Mouse (Mus musculus): ENCODE measurements around the gene Dnajb3. TPM values are rescaled to one million over a fixed set of nuclear protein-coding genes. Genes with fewer than 3 reads are reported as not detected.
A peak's percentile ranks its signal among the peaks of the same experiment; 100 is the strongest.
"Not testable (repeated sequence)": the region's sequence is repeated elsewhere in the genome, so short reads cannot be mapped to it uniquely, and the experiment has no call there.

The Dnajb3 gene
- total RNA-seq, 2 experiments from 2014 or later: 5.4 to 20.9 TPM

GRCm38 (mm10) chr1:88233421-88234247, 28.1 kb upstream of the Dnajb3 start:
- ATAC-seq (replicated peaks; ENCODE audit: low FRiP score, poor library complexity, severe bottlenecking): no peak

GRCm38 (mm10) chr1:88232664-88233380, 27.2 kb upstream of the Dnajb3 start:
- ATAC-seq (replicated peaks; ENCODE audit: low FRiP score, poor library complexity, severe bottlenecking): no peak

GRCm38 (mm10) chr1:88231803-88232499, 26.4 kb upstream of the Dnajb3 start:
- ATAC-seq (replicated peaks; ENCODE audit: low FRiP score, poor library complexity, severe bottlenecking): no peak

- ATAC-seq (replicated peaks; ENCODE audit: low FRiP score, poor library complexity, severe bottlenecking): no peak
Observed at GRCm38 (mm10) chr1:88230981-88231802, 25.6 kb upstream of the Dnajb3 start.

GRCm38 (mm10) chr1:88230421-88230820, 24.8 kb upstream of the Dnajb3 start:
- ATAC-seq (replicated peaks; ENCODE audit: low FRiP score, poor library complexity, severe bottlenecking): no peak

- ATAC-seq (replicated peaks; ENCODE audit: low FRiP score, poor library complexity, severe bottlenecking): no peak
Observed at GRCm38 (mm10) chr1:88229986-88230385, 24.4 kb upstream of the Dnajb3 start.

- no peak for ATAC-seq (replicated peaks; ENCODE audit: low FRiP score, poor library complexity, severe bottlenecking)
Observed at GRCm38 (mm10) chr1:88229566-88229965, 24.0 kb upstream of the Dnajb3 start.

GRCm38 (mm10) chr1:88228121-88228520, 22.5 kb upstream of the Dnajb3 start:
- ATAC-seq (replicated peaks; ENCODE audit: low FRiP score, poor library complexity, severe bottlenecking): no peak

GRCm38 (mm10) chr1:88227482-88227881, 21.9 kb upstream of the Dnajb3 start:
- peak; percentile 23; the same call in 1 of the 2 replicates for ATAC-seq (replicated peaks; ENCODE audit: low FRiP score, poor library complexity, severe bottlenecking)

- ATAC-seq (replicated peaks; ENCODE audit: low FRiP score, poor library complexity, severe bottlenecking): no peak
Observed at GRCm38 (mm10) chr1:88226670-88227379, 21.2 kb upstream of the Dnajb3 start, which contains the start of gene Mroh2a. Mroh2a (plus strand) TSS chr1:88226986.

- no peak for ATAC-seq (replicated peaks; ENCODE audit: low FRiP score, poor library complexity, severe bottlenecking)
Observed at GRCm38 (mm10) chr1:88225741-88226140, 20.2 kb upstream of the Dnajb3 start.

- not testable (repeated sequence) for ATAC-seq (replicated peaks; ENCODE audit: low FRiP score, poor library complexity, severe bottlenecking)
Observed at GRCm38 (mm10) chr1:88225301-88225700, 19.7 kb upstream of the Dnajb3 start.

GRCm38 (mm10) chr1:88224029-88224776, 18.6 kb upstream of the Dnajb3 start:
- no peak for ATAC-seq (replicated peaks; ENCODE audit: low FRiP score, poor library complexity, severe bottlenecking)

GRCm38 (mm10) chr1:88223591-88223990, 18.0 kb upstream of the Dnajb3 start:
- ATAC-seq (replicated peaks; ENCODE audit: low FRiP score, poor library complexity, severe bottlenecking): no peak

- not testable (repeated sequence) for ATAC-seq (replicated peaks; ENCODE audit: low FRiP score, poor library complexity, severe bottlenecking)
Observed at GRCm38 (mm10) chr1:88223011-88223515, 17.5 kb upstream of the Dnajb3 start.

- ATAC-seq (replicated peaks; ENCODE audit: low FRiP score, poor library complexity, severe bottlenecking): no peak
Observed at GRCm38 (mm10) chr1:88222216-88222615, 16.6 kb upstream of the Dnajb3 start.

- ATAC-seq (replicated peaks; ENCODE audit: low FRiP score, poor library complexity, severe bottlenecking): no peak
Observed at GRCm38 (mm10) chr1:88220336-88220735, 14.8 kb upstream of the Dnajb3 start.

- ATAC-seq (replicated peaks; ENCODE audit: low FRiP score, poor library complexity, severe bottlenecking): no peak
Observed at GRCm38 (mm10) chr1:88219054-88219453, 13.5 kb upstream of the Dnajb3 start.

Measured in erythroblast, adult 5-6 weeks (primary cell).